Mouse (Mus musculus) heart, postnatal 0 days (tissue): ENCODE data around the gene Dbf4.

Experiments
- CTCF ChIP-seq: IDR thresholded peaks from 2 replicates; pipeline ENCODE4 v1.5.1; 2016; ENCODE audit warnings: antibody characterized with exemption, control low read depth, low read depth
- EP300 ChIP-seq: IDR thresholded peaks from 2 replicates; pipeline ENCODE4 v1.6.1; 2016; ENCODE audit warnings: antibody characterized with exemption, low read depth

- TF ChIP-seq CTCF: no peak
- TF ChIP-seq EP300: no peak
Measured at GRCm38 (mm10) chr5:8366771-8367613, 55.5 kb downstream of the Dbf4 start.
